Mouse (Mus musculus): ENCODE measurements around the gene Lrrc15. TPM values are rescaled to one million over a fixed set of nuclear protein-coding genes. Genes with fewer than 3 reads are reported as not detected.

The Lrrc15 gene
- total RNA-seq, 2 experiments from 2014 or later: 0.12 TPM; not detected in 1

DNA sequence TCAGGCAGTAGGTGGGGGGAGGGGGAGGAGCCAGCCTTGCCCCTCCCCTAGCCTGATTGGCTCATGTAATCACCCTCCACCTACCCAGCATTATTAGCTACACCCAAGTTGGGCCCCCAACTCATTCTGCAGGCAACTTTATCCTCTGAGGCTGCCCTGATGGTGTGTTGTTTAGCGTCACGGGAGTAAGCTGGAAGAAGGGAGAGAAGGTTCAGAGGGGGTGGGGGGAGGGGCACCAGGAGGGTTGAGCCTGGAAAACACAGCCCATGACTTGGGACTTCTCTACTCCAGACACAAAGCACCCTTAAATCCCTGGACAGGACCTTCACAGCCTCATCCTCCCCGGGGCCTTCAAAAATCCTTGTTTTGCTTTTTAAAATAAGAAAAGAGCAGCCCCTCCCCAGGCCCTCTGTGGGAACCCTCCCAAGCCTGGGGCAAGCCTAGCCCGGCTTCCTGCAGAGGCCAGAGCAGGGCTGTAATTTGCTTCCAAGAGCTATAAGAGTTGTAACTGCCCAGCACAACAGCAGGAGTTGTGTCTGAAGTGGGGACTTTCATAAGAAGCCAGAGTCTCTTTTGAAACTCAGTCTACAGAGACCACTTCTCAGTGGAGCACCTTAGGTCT is 2.3 kb downstream of the Lrrc15 start:
- no peak for DNase-seq
- intact Hi-C loops (cut with DNase I): no loop called here

DNA sequence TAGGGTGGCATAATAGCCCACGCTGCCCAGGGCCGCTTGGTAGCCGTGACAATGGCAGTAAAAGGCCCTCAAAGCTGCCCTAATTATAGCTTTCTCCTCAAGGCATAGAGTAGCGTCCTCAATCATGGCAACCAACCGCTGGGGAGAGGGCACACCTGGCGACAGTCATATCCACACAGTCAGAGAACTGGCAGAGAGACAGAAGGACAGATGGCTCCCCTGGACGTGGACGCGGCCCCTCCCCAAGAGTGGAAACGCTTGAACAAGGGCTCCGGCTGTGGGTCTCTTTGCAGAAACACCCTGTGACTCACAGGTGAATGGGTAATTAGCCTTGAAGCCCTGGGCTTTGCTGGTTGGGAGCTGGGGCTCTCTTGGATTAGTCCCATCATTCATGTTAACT is 4.7 kb downstream of the Lrrc15 start:
- peak; percentile 38 for DNase-seq
- intact Hi-C loops (cut with DNase I): no loop called here

GRCm38 (mm10) chr16:30275558-30276340 is 7.3 kb downstream of the Lrrc15 start:
- DNase-seq: peak; percentile 32
- intact Hi-C loops (cut with DNase I): no loop called here

GRCm38 (mm10) chr16:30273065-30273464 is 10.0 kb downstream of the Lrrc15 start:
- no peak for DNase-seq
- intact Hi-C loops (cut with DNase I): no loop called here

- intact Hi-C loops (cut with DNase I): no loop called here
- no peak for DNase-seq
Observed at GRCm38 (mm10) chr16:30271941-30272595, 11.0 kb downstream of the Lrrc15 start.

- DNase-seq: no peak
Observed at GRCm38 (mm10) chr16:30271223-30271761, 11.8 kb downstream of the Lrrc15 start.

GRCm38 (mm10) chr16:30267359-30267758 is 15.7 kb downstream of the Lrrc15 start, which contains the start of gene Cpn2:
Gene Cpn2 (minus strand): TSS chr16:30267499.
- intact Hi-C loops (cut with DNase I): no loop called here
- DNase-seq: no peak

More at GRCm38 (mm10) chr16:30271223-30271761, 11.8 kb downstream of the Lrrc15 start:
- intact Hi-C loops (cut with DNase I): no loop called here

GRCm38 (mm10) chr16:30266561-30266960 is 16.5 kb downstream of the Lrrc15 start:
- intact Hi-C loops (cut with DNase I): no loop called here

GRCm38 (mm10) chr16:30265611-30266010 is 17.4 kb downstream of the Lrrc15 start:
- intact Hi-C loops (cut with DNase I): no loop called here
- DNase-seq: no peak

More at GRCm38 (mm10) chr16:30266561-30266960, 16.5 kb downstream of the Lrrc15 start:
- peak; percentile 39 for DNase-seq

DNA sequence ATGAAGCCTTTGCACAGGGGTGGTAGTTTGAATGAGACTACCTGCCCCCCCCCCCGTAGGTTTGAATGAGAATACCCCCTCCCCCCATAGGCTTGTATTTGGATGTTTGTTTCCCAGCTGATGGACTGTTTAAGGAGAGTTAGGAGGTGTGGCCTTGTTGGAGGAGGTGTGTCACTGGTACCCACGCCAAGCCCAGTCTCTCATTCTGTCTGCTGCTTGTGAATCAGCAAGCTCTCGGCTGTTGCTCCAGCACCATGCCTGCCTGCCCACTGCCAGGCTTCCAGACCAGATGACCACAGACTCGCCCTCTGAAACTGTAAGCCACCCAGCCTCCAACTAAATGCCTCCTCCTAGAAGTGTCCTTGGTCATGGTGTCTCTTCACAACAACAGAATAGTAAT is 19.9 kb downstream of the Lrrc15 start:
- intact Hi-C loops (cut with DNase I): no loop called here
- DNase-seq: no peak

- intact Hi-C loops (cut with DNase I): no loop called here
Observed at GRCm38 (mm10) chr16:30262664-30263063, 20.4 kb downstream of the Lrrc15 start.

GRCm38 (mm10) chr16:30262157-30262556 is 20.9 kb downstream of the Lrrc15 start:
- no peak for DNase-seq
- intact Hi-C loops (cut with DNase I): no loop called here

More at GRCm38 (mm10) chr16:30262664-30263063, 20.4 kb downstream of the Lrrc15 start:
- DNase-seq: peak; percentile 72

- intact Hi-C loops (cut with DNase I): no loop called here
- no peak for DNase-seq
Observed at GRCm38 (mm10) chr16:30261341-30261740, 21.7 kb downstream of the Lrrc15 start.

DNA sequence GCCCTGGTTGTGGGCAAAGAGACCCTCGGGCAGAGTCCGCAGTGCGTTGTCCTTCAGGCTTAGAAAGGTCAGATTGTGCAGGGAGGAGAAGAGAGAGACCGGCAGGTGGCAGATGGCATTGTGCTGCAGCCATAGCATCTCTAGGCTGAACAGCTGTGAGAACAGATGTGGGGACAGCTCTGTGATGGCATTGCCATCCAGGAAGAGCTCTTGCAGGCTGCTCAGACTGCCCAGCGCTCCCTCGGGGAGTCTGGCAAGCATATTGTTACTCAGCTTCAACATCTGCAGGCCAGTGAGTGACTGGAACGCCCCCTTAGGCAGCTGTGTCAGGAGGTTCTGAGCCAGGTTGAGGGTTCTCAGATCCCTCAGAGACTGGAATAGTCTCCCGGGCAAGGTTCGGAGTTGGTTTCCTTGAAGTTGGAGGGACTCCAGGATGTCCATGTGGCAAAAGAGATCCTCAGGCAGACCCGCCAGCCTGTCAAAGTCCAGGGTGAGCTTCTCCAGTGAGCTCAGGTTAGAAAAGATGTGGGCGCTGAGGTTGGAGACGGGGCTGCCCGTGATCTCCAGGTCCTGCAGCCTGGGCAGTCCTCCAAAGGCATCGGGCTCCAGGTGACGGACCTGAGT is 22.9 kb downstream of the Lrrc15 start:
- no peak for DNase-seq
- intact Hi-C loops (cut with DNase I): no loop called here

DNA sequence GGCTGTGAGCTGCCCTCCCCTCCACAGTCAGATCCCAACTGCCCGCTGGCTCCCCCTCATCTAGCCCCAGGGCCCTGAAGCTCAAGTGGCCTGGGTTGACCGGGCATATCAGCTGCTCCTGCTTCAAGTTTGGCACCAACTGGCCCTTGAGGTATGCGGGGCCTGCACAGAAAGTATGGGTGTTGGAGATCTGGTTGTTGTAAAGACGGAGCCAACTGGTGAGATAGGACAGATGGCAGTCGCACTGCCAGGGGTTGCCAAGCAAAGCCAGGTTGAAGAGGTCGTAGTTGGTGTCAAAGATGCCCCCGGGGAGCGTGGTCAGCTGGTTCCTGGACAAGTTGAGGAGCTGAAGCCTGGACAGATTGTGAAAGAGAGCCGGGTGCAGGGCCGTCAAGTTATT is 23.6 kb downstream of the Lrrc15 start:
- intact Hi-C loops (cut with DNase I): loop anchor here (10.0 kb wide), 1 partner anchor 45 kb away; no protein-coding TSS in a partner anchor
- no peak for DNase-seq

GRCm38 (mm10) chr16:30258441-30258840 is 24.6 kb downstream of the Lrrc15 start:
- no peak for DNase-seq
- intact Hi-C loops (cut with DNase I): loop anchor here (10.0 kb wide), 1 partner anchor 46 kb away; no protein-coding TSS in a partner anchor

GRCm38 (mm10) chr16:30257718-30258117 is 25.3 kb downstream of the Lrrc15 start:
- no peak for DNase-seq
- intact Hi-C loops (cut with DNase I): loop anchor here (10.0 kb wide), 1 partner anchor 47 kb away; no protein-coding TSS in a partner anchor

DNA sequence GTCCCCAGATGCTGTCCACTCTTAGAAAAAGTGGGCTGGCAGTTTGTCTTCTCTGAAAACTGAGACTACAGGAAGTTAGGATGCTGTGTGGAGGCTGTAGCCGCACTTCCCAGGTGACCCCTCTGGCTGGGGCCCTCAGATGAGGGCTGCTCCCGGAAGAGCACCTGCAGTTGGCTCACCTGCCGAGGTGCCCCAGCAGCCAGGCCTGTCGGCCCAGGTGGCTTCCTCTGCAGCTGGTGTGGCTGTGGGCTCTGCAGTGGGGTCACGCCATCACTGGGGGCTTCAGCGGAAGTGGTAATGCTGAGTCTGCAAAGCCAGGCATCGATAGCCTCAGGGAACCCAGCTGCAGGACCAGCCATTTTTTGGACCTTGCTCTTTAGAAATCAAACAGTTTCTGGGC is 28.0 kb downstream of the Lrrc15 start:
- DNase-seq: no peak

GRCm38 (mm10) chr16:30253900-30254299 is 29.2 kb downstream of the Lrrc15 start:
- intact Hi-C loops (cut with DNase I): loop anchor here (10.0 kb wide), 1 partner anchor 51 kb away; no protein-coding TSS in a partner anchor
- DNase-seq: no peak

More for the DNA sequence above, 28.0 kb downstream of the Lrrc15 start:
- intact Hi-C loops (cut with DNase I): loop anchor here (10.0 kb wide), 1 partner anchor 50 kb away; no protein-coding TSS in a partner anchor

DNA sequence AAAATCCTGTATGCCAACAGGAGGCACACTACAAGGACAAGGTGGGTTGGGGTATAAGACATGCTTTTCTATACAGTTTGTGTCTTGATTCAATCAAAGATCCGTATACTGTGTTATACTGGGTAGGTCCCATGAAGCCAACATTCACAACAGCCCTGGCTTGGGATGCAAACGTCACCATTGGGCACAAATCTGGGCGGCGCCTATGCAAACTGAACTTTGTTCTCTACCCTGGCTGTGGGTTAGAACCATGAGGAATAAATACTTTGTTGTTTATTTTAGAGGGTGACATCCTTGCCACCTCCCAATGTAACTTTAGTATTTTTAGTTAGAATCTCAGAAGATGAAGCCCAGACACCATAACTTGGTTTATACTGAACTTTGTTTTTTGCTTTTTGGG is 29.7 kb downstream of the Lrrc15 start:
- DNase-seq: no peak
- intact Hi-C loops (cut with DNase I): loop anchor here (10.0 kb wide), 1 partner anchor 51 kb away; no protein-coding TSS in a partner anchor

Data from left cerebral cortex, postnatal 4 days (tissue).